Mouse (Mus musculus) mature B cell (primary cell): ENCODE measurements around the gene Pef1.

ENCODE experiments used
- in situ Hi-C: fragments of 300-500 bp; cut with MboI; formaldehyde crosslinking; loops from 2 replicates; pipeline ENCODE4 v1.14.3; 2019

Pef1 gene

GRCm38 (mm10) chr4:130095137-130095536 lies 7.2 kb upstream of the Pef1 start:
- in situ Hi-C loops: no loop called here

- in situ Hi-C loops: no loop called here
These were observed 1.2 kb upstream of the Pef1 start for GRCm38 (mm10) chr4:130101183-130101582.

GRCm38 (mm10) chr4:130103632-130104031 lies 1.3 kb downstream of the Pef1 start:
- in situ Hi-C loops: no loop called here

GRCm38 (mm10) chr4:130104584-130104983 lies 2.2 kb downstream of the Pef1 start:
- in situ Hi-C loops: no loop called here

DNA sequence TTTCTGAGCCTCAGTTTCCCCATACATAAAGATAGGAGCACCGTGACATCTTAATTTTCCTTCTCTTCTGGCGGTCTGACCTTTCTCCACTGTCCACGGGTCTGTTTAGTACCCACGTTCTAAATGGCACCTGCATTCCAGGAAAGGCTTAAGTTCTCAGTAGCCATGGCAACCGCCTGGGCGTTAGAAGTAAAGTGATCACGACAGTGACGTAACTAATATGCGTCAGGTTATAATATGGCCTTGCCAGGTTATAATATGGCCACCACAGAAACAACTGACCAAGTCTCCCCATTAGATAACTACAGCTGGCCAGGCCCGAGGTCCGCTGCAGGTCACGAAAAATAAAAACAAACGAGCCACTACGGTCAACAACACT lies 4.7 kb downstream of the Pef1 start:
- in situ Hi-C loops: no loop called here

DNA sequence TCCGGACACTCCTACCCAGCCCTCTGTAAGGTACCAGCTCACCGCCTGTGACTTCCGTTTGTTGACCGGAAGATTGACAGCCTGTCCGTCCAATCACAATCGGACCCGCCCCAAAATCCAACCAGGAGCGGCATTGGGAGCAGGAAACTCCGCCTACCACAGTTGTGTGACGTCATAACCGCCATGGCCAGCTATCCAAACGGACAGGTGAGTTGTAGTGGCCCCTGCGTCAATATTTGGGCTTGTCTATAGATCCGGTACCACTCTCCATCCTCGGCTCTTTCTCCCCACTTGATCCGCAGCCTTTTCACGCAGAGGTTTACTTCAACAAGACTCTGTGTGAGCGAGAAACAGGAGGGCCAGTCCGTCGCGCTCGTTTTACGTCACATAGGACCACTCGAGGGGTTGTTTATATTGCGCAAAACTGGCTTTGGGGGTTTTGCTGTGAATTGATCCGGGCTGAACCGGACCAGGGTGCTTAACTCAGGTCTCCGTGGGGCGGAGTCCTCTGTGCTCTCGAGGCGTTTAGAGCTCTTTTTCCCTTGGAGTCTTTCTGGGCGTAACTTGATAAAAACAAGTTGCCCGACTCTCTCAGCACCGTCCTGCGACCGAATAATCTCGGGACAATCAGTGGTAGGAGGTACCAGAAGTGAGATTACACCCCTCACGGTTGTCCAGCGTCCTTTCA lies 5.2 kb downstream of the Pef1 start:
- in situ Hi-C loops: no loop called here

GRCm38 (mm10) chr4:130108929-130109328 lies 6.6 kb downstream of the Pef1 start:
- in situ Hi-C loops: no loop called here

- in situ Hi-C loops: no loop called here
These were observed 7.3 kb downstream of the Pef1 start for GRCm38 (mm10) chr4:130109666-130110065.

DNA sequence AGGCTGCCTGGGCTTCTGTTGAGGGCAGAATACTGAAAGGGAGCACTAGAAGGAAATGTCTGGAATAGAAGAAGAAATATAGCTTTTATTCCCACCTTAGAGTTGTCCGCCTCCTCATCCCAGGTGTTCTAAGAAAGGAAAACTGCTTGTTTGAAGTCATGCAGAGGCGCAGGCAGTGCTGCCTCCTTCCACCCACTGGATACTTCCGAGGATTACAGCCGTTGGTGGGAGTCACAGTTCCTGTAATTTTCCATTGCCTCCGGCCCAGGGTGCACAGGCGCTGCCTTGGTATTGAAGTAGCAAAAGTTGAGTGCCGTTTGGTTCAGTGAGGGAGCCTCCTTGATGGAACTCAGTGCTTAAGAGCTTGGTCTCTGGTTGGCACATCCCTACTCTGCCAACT lies 7.7 kb downstream of the Pef1 start:
- in situ Hi-C loops: no loop called here

GRCm38 (mm10) chr4:130112299-130112698 lies 9.9 kb downstream of the Pef1 start:
- in situ Hi-C loops: no loop called here

GRCm38 (mm10) chr4:130112732-130113131 lies 10.4 kb downstream of the Pef1 start:
- in situ Hi-C loops: no loop called here

DNA sequence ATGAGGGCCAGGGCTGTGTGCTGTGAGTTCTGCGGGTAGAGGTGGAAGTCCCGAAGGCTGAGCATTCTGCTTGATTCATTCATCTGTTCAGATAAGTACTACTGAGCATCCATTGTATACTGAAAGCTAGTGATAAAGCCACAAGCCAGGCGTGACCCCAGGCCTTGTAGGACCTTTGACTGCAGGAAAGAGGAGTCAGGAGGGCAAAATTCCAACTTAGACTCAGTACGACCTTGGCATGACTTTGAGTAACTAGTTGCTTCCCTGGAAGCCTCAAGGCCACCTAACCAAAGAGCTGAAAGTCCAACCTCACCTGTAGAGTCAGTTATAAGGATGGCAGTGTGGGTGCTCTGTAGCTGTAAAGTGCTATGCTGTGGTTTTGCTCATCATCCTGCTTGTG lies 18.4 kb downstream of the Pef1 start:
- in situ Hi-C loops: no loop called here

- in situ Hi-C loops: no loop called here
These were observed 19.2 kb downstream of the Pef1 start for GRCm38 (mm10) chr4:130121560-130121959.

GRCm38 (mm10) chr4:130123020-130123419 lies 20.7 kb downstream of the Pef1 start:
- in situ Hi-C loops: no loop called here

GRCm38 (mm10) chr4:130124110-130124509 lies 21.8 kb downstream of the Pef1 start:
- in situ Hi-C loops: no loop called here

DNA sequence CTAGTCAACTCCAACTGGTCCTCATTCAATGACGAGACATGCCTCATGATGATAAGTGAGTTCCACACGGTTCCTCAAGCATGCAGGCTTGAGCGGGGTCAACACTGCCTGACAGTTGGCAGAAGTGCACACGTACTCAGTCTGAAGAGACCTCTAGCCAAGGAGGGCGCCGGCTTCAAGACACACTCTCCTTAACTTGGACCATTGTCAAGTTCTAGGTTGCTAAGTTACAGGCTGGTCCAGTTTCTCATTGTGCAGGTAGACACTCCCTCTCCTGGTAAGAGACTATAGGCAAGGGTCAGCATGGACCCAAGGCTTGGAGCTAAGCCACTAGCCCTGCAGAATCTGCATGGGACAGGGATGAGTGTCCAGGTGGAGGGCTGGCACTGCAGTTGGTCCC lies 22.8 kb downstream of the Pef1 start:
- in situ Hi-C loops: no loop called here

DNA sequence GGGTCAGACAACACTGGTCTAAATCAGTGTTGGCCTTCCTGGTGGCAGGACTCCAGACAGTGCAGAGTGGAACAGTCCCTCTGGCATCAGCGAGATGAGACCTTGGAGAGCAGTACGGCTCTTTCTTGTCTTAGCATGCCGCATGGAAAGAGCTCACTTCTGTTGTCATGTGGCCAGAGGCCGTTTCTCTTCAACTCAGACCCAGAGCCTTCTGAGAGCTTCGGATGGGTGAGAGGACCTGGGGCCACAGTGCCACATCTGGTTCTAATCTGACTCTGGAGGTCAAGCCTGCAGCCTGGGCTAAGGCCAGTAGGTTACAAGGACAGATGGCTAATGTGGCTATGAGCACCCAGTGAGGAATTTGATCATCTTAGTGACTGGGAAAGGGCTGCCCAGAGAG lies 23.6 kb downstream of the Pef1 start:
- in situ Hi-C loops: no loop called here

DNA sequence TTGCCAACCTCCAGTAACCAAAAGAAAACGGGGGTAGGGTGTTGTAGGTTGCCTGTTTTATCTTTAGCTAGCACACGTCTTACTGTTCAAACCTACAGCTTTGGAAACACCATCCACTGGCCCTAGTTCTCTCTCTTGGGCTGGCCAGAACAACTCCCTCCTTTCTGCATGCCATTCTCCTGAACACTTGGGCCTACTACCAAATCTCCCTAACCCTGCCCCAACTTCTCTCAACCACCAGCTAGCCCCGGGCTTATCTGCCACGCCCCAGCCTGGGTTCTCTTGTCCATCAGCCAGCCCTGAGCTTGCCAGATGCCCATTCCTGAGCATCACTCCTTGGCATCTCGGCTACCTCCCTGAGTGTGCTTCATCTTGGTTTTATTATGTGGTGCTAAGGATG lies 26.5 kb downstream of the Pef1 start:
- in situ Hi-C loops: no loop called here

GRCm38 (mm10) chr4:130130082-130130481 lies 27.7 kb downstream of the Pef1 start:
- in situ Hi-C loops: no loop called here

- in situ Hi-C loops: no loop called here
These were observed 28.4 kb downstream of the Pef1 start for GRCm38 (mm10) chr4:130130641-130131350.

DNA sequence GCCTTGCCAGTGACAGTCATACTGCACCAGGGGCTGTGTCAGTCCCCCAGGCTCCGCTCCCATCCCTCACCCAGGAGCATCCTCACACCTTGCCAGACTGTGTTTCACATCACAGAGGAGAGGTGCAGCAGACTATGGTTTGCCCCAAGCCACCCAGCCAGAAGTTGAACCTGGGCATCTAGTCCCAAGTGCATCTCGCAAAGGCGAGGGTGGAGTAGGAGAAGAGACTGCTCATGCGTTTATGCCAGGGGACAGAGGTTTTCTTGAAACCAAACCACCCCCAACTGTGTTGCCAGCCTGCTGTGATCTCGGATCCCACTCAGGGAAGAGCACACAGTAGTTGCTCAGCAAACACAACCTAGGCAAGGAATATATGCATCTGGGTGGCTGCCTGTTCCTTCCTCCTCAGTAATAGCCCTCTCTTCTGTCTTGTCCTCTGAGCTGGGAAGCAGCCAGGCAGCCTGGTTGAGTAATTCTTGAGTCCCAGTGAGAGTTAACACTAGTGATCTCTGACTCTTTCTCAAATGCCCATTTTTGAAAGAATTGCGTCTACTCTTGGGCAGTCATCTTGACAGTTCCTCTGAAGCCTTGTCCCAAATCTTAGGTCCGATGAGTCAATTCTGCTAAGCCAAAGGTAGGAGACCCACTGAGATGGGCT lies 29.2 kb downstream of the Pef1 start:
- in situ Hi-C loops: no loop called here

DNA sequence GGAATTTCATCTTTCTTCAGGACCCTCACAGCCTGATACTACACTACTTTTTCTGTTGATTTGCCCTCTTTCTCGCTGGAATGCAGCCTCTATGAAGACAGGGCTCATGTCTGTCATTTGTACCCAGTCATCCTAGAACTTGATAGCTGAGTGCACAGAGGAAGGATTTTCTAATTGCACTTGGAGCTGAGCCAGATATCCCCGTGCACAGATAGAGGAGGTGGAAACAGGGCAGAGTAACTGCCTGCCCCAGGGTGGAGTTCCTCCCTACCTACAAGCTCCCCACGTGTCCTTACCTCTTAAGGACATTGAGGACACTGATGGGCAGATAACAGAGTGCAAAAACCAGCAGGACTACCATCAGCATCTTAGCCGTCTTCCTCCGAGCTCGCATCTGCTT lies 31.0 kb downstream of the Pef1 start:
- in situ Hi-C loops: no loop called here
